Mouse (Mus musculus): ENCODE results near the gene Rab6b. TPM values are rescaled to one million over a fixed set of nuclear protein-coding genes. Genes with fewer than 3 reads are reported as not detected.

Gene Rab6b
- total RNA-seq, 1 experiment: 0.98 TPM

DNA sequence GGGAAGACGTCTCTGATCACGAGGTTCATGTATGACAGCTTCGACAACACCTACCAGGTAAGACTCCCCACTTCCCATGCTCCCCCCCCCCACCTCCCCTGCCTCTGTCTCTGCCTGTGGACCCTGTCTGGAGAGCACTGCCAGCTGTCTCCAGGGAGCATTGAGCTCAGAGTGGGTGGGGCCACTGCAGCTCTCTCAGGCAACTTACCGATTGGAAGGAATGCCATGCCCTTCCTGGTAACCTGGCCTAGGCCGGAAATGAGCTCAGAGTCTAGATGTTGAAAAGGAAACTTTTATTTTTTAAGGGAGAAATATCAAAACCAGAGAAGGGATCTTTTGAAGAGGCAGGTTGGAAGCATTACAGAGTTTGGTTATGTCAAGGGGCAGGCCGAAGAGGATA lies 28.8 kb downstream of the Rab6b start:
- in situ Hi-C loops (cut with MboI; ENCODE audit: low sequenced_read_pairs in 2 of 2, unreplicated experiment in 2 of 2): no loop called here
- Histone ChIP-seq H3K4me1 (ENCODE audit: control insufficient read depth in 2 of 2, insufficient read depth in 2 of 2, low read length in 2 of 2, poor library complexity in 1 of 2) (peaks cover 2 to 28% of the 10 kb centered on the region in 2 experiments; a peak in 2 of 4 replicates), H3K9me3 (ENCODE audit: control insufficient read depth, insufficient read depth, low read depth, low read length) (no peaks in the 10 kb centered on the region), H3K4me3 (ENCODE audit: insufficient read depth in 1 of 2, low read depth in 1 of 2, low read length in 2 of 2, poor library complexity in 1 of 2, severe bottlenecking in 1 of 2) (no peak overlapping the region), H3K36me3 (ENCODE audit: control insufficient read depth, insufficient read depth, low read length, poor library complexity, severe bottlenecking) (no peaks in the 10 kb centered on the region), H3K9ac (ENCODE audit: insufficient read depth, low read depth, low read length, poor library complexity, severe bottlenecking) (no peak overlapping the region), H3K27ac (ENCODE audit: insufficient read depth, low read depth, low read length, poor library complexity, severe bottlenecking) (no peak overlapping the region)
- no peak for DNase-seq (ENCODE audit: low read depth, low spot score)
- TF ChIP-seq ZNF384 (IDR thresholded peaks at IDR 0.05; ENCODE audit: low read depth, low read length) (no peak), ZC3H11A (IDR thresholded peaks at IDR 0.05; ENCODE audit: borderline replicate concordance, low read depth, low read length) (no peak), CHD2 (IDR thresholded peaks at IDR 0.05; ENCODE audit: low read depth, low read length) (no peak), MAFK (IDR thresholded peaks at IDR 0.05; ENCODE audit: insufficient read depth, low read depth, low read length) (no peak), HCFC1 (IDR thresholded peaks at IDR 0.05; ENCODE audit: borderline replicate concordance, insufficient read depth, low read length) (no peak)

DNA sequence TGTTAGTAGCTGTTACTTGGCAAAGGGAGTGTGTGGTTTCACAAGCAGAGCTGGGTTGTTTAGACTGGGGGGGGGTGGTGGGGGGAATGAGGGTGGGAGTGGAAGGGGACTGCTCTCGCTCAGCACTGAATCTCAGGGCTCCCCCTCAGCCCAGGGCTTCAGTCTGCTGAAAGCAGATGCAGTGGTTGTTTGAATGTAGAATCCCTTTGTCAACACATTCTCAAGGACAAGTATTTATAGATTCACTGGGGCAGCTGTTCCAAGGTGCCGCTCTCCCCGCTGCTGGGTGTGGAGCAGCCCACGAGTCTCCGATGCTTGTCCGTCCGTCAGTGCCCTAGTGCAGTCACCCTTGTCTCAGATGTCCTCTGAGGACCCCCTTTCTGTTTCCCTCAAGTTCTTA lies 29.7 kb downstream of the Rab6b start:
- in situ Hi-C loops (cut with MboI; ENCODE audit: low sequenced_read_pairs in 2 of 2, unreplicated experiment in 2 of 2): no loop called here
- no peaks in the 10 kb centered on the region for H3K9me3 ChIP-seq (ENCODE audit: control insufficient read depth, insufficient read depth, low read depth, low read length)
- no peak overlapping the region for H3K27ac ChIP-seq (ENCODE audit: insufficient read depth, low read depth, low read length, poor library complexity, severe bottlenecking)
- H3K4me3 ChIP-seq (ENCODE audit: insufficient read depth in 1 of 2, low read depth in 1 of 2, low read length in 2 of 2, poor library complexity in 1 of 2, severe bottlenecking in 1 of 2): no peak overlapping the region
- DNase-seq (ENCODE audit: low read depth, low spot score): no peak
- peaks cover 2 to 32% of the 10 kb centered on the region in 2 experiments; a peak in 2 of 4 replicates for H3K4me1 ChIP-seq (ENCODE audit: control insufficient read depth in 2 of 2, insufficient read depth in 2 of 2, low read length in 2 of 2, poor library complexity in 1 of 2)
- TF ChIP-seq CHD2 (IDR thresholded peaks at IDR 0.05; ENCODE audit: low read depth, low read length) (no peak), ZC3H11A (IDR thresholded peaks at IDR 0.05; ENCODE audit: borderline replicate concordance, low read depth, low read length) (no peak), HCFC1 (IDR thresholded peaks at IDR 0.05; ENCODE audit: borderline replicate concordance, insufficient read depth, low read length) (no peak), ZNF384 (IDR thresholded peaks at IDR 0.05; ENCODE audit: low read depth, low read length) (no peak), MAFK (IDR thresholded peaks at IDR 0.05; ENCODE audit: insufficient read depth, low read depth, low read length) (no peak)
- no peaks in the 10 kb centered on the region for H3K36me3 ChIP-seq (ENCODE audit: control insufficient read depth, insufficient read depth, low read length, poor library complexity, severe bottlenecking)
- no peak overlapping the region for H3K9ac ChIP-seq (ENCODE audit: insufficient read depth, low read depth, low read length, poor library complexity, severe bottlenecking)

- Histone ChIP-seq H3K9me3 (ENCODE audit: control insufficient read depth, insufficient read depth, low read depth, low read length) (no peaks in the 10 kb centered on the region), H3K4me3 (ENCODE audit: insufficient read depth in 1 of 2, low read depth in 1 of 2, low read length in 2 of 2, poor library complexity in 1 of 2, severe bottlenecking in 1 of 2) (no peak overlapping the region), H3K9ac (ENCODE audit: insufficient read depth, low read depth, low read length, poor library complexity, severe bottlenecking) (no peak overlapping the region), H3K27ac (ENCODE audit: insufficient read depth, low read depth, low read length, poor library complexity, severe bottlenecking) (no peak overlapping the region), H3K4me1 (ENCODE audit: control insufficient read depth in 2 of 2, insufficient read depth in 2 of 2, low read length in 2 of 2, poor library complexity in 1 of 2) (peaks cover 2 to 25% of the 10 kb centered on the region in 2 experiments; a peak in 3 of 4 replicates), H3K36me3 (ENCODE audit: control insufficient read depth, insufficient read depth, low read length, poor library complexity, severe bottlenecking) (no peaks in the 10 kb centered on the region)
- DNase-seq (ENCODE audit: low read depth, low spot score): no peak
- no peak for TF ChIP-seq ZC3H11A (IDR thresholded peaks at IDR 0.05; ENCODE audit: borderline replicate concordance, low read depth, low read length)
- TF ChIP-seq CHD2 (IDR thresholded peaks at IDR 0.05; ENCODE audit: low read depth, low read length): no peak
- TF ChIP-seq HCFC1 (IDR thresholded peaks at IDR 0.05; ENCODE audit: borderline replicate concordance, insufficient read depth, low read length): no peak
- TF ChIP-seq MAFK (IDR thresholded peaks at IDR 0.05; ENCODE audit: insufficient read depth, low read depth, low read length): no peak
- no peak for TF ChIP-seq ZNF384 (IDR thresholded peaks at IDR 0.05; ENCODE audit: low read depth, low read length)
- in situ Hi-C loops (cut with MboI; ENCODE audit: low sequenced_read_pairs in 2 of 2, unreplicated experiment in 2 of 2): no loop called here
Measured at GRCm38 (mm10) chr9:103143881-103144280, 32.3 kb downstream of the Rab6b start.

DNA sequence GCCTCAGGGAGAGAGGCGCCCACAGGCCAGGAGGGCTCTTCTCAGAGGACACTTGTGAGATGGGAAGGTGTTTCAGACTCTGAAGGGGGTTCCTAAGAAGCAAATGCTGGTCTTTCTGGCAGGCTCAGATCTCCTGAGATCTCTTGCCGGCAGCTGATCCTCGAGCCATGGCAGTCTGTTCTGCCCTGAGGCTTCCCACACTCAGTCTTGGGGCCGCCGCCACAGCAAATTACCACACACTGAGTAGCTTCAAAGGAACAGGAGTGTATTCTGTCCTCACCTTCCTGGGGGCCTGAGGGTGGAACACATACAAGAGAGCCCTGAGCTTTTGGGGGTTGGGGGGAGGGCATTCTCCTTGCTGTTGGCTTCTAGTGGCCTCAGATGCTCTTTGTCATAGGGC lies 33.8 kb downstream of the Rab6b start:
- Histone ChIP-seq H3K36me3 (ENCODE audit: control insufficient read depth, insufficient read depth, low read length, poor library complexity, severe bottlenecking) (no peaks in the 10 kb centered on the region), H3K27ac (ENCODE audit: insufficient read depth, low read depth, low read length, poor library complexity, severe bottlenecking) (no peak overlapping the region), H3K4me3 (ENCODE audit: insufficient read depth in 1 of 2, low read depth in 1 of 2, low read length in 2 of 2, poor library complexity in 1 of 2, severe bottlenecking in 1 of 2) (no peak overlapping the region), H3K9ac (ENCODE audit: insufficient read depth, low read depth, low read length, poor library complexity, severe bottlenecking) (no peak overlapping the region), H3K4me1 (ENCODE audit: control insufficient read depth in 2 of 2, insufficient read depth in 2 of 2, low read length in 2 of 2, poor library complexity in 1 of 2) (peaks cover 2 to 18% of the 10 kb centered on the region in 2 experiments; a peak in 3 of 4 replicates), H3K9me3 (ENCODE audit: control insufficient read depth, insufficient read depth, low read depth, low read length) (no peaks in the 10 kb centered on the region)
- in situ Hi-C loops (cut with MboI; ENCODE audit: low sequenced_read_pairs in 2 of 2, unreplicated experiment in 2 of 2): no loop called here
- no peak for TF ChIP-seq HCFC1 (IDR thresholded peaks at IDR 0.05; ENCODE audit: borderline replicate concordance, insufficient read depth, low read length)
- no peak for DNase-seq (ENCODE audit: low read depth, low spot score)

GRCm38 (mm10) chr9:103146257-103146656 lies 34.7 kb downstream of the Rab6b start:
- Histone ChIP-seq H3K4me3 (ENCODE audit: insufficient read depth in 1 of 2, low read depth in 1 of 2, low read length in 2 of 2, poor library complexity in 1 of 2, severe bottlenecking in 1 of 2) (no peak overlapping the region), H3K27ac (ENCODE audit: insufficient read depth, low read depth, low read length, poor library complexity, severe bottlenecking) (no peak overlapping the region), H3K36me3 (ENCODE audit: control insufficient read depth, insufficient read depth, low read length, poor library complexity, severe bottlenecking) (no peaks in the 10 kb centered on the region), H3K9ac (ENCODE audit: insufficient read depth, low read depth, low read length, poor library complexity, severe bottlenecking) (no peak overlapping the region), H3K4me1 (ENCODE audit: control insufficient read depth in 2 of 2, insufficient read depth in 2 of 2, low read length in 2 of 2, poor library complexity in 1 of 2) (peaks cover 2 to 15% of the 10 kb centered on the region in 2 experiments; a peak in 3 of 4 replicates), H3K9me3 (ENCODE audit: control insufficient read depth, insufficient read depth, low read depth, low read length) (no peaks in the 10 kb centered on the region)
- in situ Hi-C loops (cut with MboI; ENCODE audit: low sequenced_read_pairs in 2 of 2, unreplicated experiment in 2 of 2): no loop called here
- TF ChIP-seq ZC3H11A (IDR thresholded peaks at IDR 0.05; ENCODE audit: borderline replicate concordance, low read depth, low read length) (no peak), ZNF384 (IDR thresholded peaks at IDR 0.05; ENCODE audit: low read depth, low read length) (no peak), MAFK (IDR thresholded peaks at IDR 0.05; ENCODE audit: insufficient read depth, low read depth, low read length) (no peak), CHD2 (IDR thresholded peaks at IDR 0.05; ENCODE audit: low read depth, low read length) (no peak), HCFC1 (IDR thresholded peaks at IDR 0.05; ENCODE audit: borderline replicate concordance, insufficient read depth, low read length) (no peak)
- DNase-seq (ENCODE audit: low read depth, low spot score): no peak

Measured in ES-E14 (cell line).